Mouse (Mus musculus): ENCODE measurements at regions not wholly inside any gene's neighbourhood (a gene's known extent, or its start where the extent isn't known, plus 50 kb on each side); places are given as distances from the start of the nearest gene placed in this dataset.
"Not testable (repeated sequence)": the region's sequence is repeated elsewhere in the genome, so short reads cannot be mapped to it uniquely, and the experiment has no call there.

GRCm38 (mm10) chr3:18746898-18747297 is 798.7 kb downstream of the Cypt12 start:
- H3K9me3 ChIP-seq (ENCODE audit: control insufficient read depth, low read depth, low read length): no peaks in the 10 kb centered on the region
- H3K36me3 ChIP-seq (ENCODE audit: control insufficient read depth, insufficient read depth, low read length): no peaks in the 10 kb centered on the region
- 73% methylated on average over 2 of the region's 2 CpGs for WGBS
- no peak overlapping the region for H3K4me2 ChIP-seq (replicated peaks; ENCODE audit: low read depth, low read length)
- H3K4me1 ChIP-seq (ENCODE audit: control insufficient read depth, insufficient read depth, low read length): no peaks in the 10 kb centered on the region
- H3K27ac ChIP-seq (ENCODE audit: low read length): no peak overlapping the region
- no peak overlapping the region for H3K4me3 ChIP-seq (ENCODE audit: low read depth, low read length)
- no peak overlapping the region for H3K9ac ChIP-seq (replicated peaks; ENCODE audit: low read depth, low read length)
- H3K27me3 ChIP-seq (ENCODE audit: control insufficient read depth, insufficient read depth, low read length): no peaks in the 10 kb centered on the region
- ATAC-seq (ENCODE audit: insufficient number of reproducible peaks, insufficient read depth, low FRiP score, low read depth): no peak

- ATAC-seq (ENCODE audit: insufficient number of reproducible peaks, insufficient read depth, low FRiP score, low read depth): no peak
- WGBS: 81% methylated on average over 6 of the region's 6 CpGs
- Histone ChIP-seq H3K9me3 (ENCODE audit: control insufficient read depth, low read depth, low read length) (no peaks in the 10 kb centered on the region), H3K4me2 (replicated peaks; ENCODE audit: low read depth, low read length) (no peak overlapping the region), H3K4me3 (ENCODE audit: low read depth, low read length) (no peak overlapping the region), H3K9ac (replicated peaks; ENCODE audit: low read depth, low read length) (no peak overlapping the region), H3K27me3 (ENCODE audit: control insufficient read depth, insufficient read depth, low read length) (no peaks in the 10 kb centered on the region), H3K27ac (ENCODE audit: low read length) (no peak overlapping the region), H3K36me3 (ENCODE audit: control insufficient read depth, insufficient read depth, low read length) (no peaks in the 10 kb centered on the region), H3K4me1 (ENCODE audit: control insufficient read depth, insufficient read depth, low read length) (no peaks in the 10 kb centered on the region)
Measured at GRCm38 (mm10) chr3:18751660-18752259, 803.5 kb downstream of the Cypt12 start.

GRCm38 (mm10) chr3:18764301-18765078 is 816.3 kb downstream of the Cypt12 start:
- H3K27ac ChIP-seq (ENCODE audit: low read length): no peak overlapping the region
- H3K4me3 ChIP-seq (ENCODE audit: low read depth, low read length): no peak overlapping the region
- H3K27me3 ChIP-seq (ENCODE audit: control insufficient read depth, insufficient read depth, low read length): no peaks in the 10 kb centered on the region
- H3K9me3 ChIP-seq (ENCODE audit: control insufficient read depth, low read depth, low read length): no peaks in the 10 kb centered on the region
- no peak overlapping the region for H3K9ac ChIP-seq (replicated peaks; ENCODE audit: low read depth, low read length)
- no peaks in the 10 kb centered on the region for H3K36me3 ChIP-seq (ENCODE audit: control insufficient read depth, insufficient read depth, low read length)
- no peaks in the 10 kb centered on the region for H3K4me1 ChIP-seq (ENCODE audit: control insufficient read depth, insufficient read depth, low read length)
- no peak overlapping the region for H3K4me2 ChIP-seq (replicated peaks; ENCODE audit: low read depth, low read length)
- no peak for ATAC-seq (ENCODE audit: insufficient number of reproducible peaks, insufficient read depth, low FRiP score, low read depth)
- WGBS: 89% methylated on average over 3 of the region's 3 CpGs

- no peak for ATAC-seq (ENCODE audit: insufficient number of reproducible peaks, insufficient read depth, low FRiP score, low read depth)
- H3K9me3 ChIP-seq (ENCODE audit: control insufficient read depth, low read depth, low read length): no peaks in the 10 kb centered on the region
- 69% methylated on average over 1 of the region's 1 CpGs for WGBS
- H3K27ac ChIP-seq (ENCODE audit: low read length): no peak overlapping the region
- no peaks in the 10 kb centered on the region for H3K4me1 ChIP-seq (ENCODE audit: control insufficient read depth, insufficient read depth, low read length)
- no peak overlapping the region for H3K4me2 ChIP-seq (replicated peaks; ENCODE audit: low read depth, low read length)
- H3K4me3 ChIP-seq (ENCODE audit: low read depth, low read length): no peak overlapping the region
- no peaks in the 10 kb centered on the region for H3K27me3 ChIP-seq (ENCODE audit: control insufficient read depth, insufficient read depth, low read length)
- no peaks in the 10 kb centered on the region for H3K36me3 ChIP-seq (ENCODE audit: control insufficient read depth, insufficient read depth, low read length)
- no peak overlapping the region for H3K9ac ChIP-seq (replicated peaks; ENCODE audit: low read depth, low read length)
Measured at GRCm38 (mm10) chr3:18778481-18778880, 830.3 kb downstream of the Cypt12 start.

- H3K4me3 ChIP-seq (ENCODE audit: low read depth, low read length): no peak overlapping the region
- H3K4me2 ChIP-seq (replicated peaks; ENCODE audit: low read depth, low read length): no peak overlapping the region
- no peaks in the 10 kb centered on the region for H3K27me3 ChIP-seq (ENCODE audit: control insufficient read depth, insufficient read depth, low read length)
- no peak for ATAC-seq (ENCODE audit: insufficient number of reproducible peaks, insufficient read depth, low FRiP score, low read depth)
- no peaks in the 10 kb centered on the region for H3K4me1 ChIP-seq (ENCODE audit: control insufficient read depth, insufficient read depth, low read length)
- no peaks in the 10 kb centered on the region for H3K9me3 ChIP-seq (ENCODE audit: control insufficient read depth, low read depth, low read length)
- no peaks in the 10 kb centered on the region for H3K36me3 ChIP-seq (ENCODE audit: control insufficient read depth, insufficient read depth, low read length)
- WGBS: 48% methylated on average over 8 of the region's 8 CpGs
- no peak overlapping the region for H3K27ac ChIP-seq (ENCODE audit: low read length)
- no peak overlapping the region for H3K9ac ChIP-seq (replicated peaks; ENCODE audit: low read depth, low read length)
Measured at GRCm38 (mm10) chr3:18787531-18788176, 839.4 kb downstream of the Cypt12 start.

GRCm38 (mm10) chr3:18802794-18803193 is 825.7 kb downstream of the 1700064H15Rik start:
- no peak for ATAC-seq (ENCODE audit: insufficient number of reproducible peaks, insufficient read depth, low FRiP score, low read depth)
- no peaks in the 10 kb centered on the region for H3K36me3 ChIP-seq (ENCODE audit: control insufficient read depth, insufficient read depth, low read length)
- H3K27ac ChIP-seq (ENCODE audit: low read length): no peak overlapping the region
- no peaks in the 10 kb centered on the region for H3K4me1 ChIP-seq (ENCODE audit: control insufficient read depth, insufficient read depth, low read length)
- no peaks in the 10 kb centered on the region for H3K9me3 ChIP-seq (ENCODE audit: control insufficient read depth, low read depth, low read length)
- H3K27me3 ChIP-seq (ENCODE audit: control insufficient read depth, insufficient read depth, low read length): no peaks in the 10 kb centered on the region
- no peak overlapping the region for H3K9ac ChIP-seq (replicated peaks; ENCODE audit: low read depth, low read length)
- WGBS: 77% methylated on average over 3 of the region's 3 CpGs
- H3K4me2 ChIP-seq (replicated peaks; ENCODE audit: low read depth, low read length): no peak overlapping the region
- H3K4me3 ChIP-seq (ENCODE audit: low read depth, low read length): no peak overlapping the region

DNA sequence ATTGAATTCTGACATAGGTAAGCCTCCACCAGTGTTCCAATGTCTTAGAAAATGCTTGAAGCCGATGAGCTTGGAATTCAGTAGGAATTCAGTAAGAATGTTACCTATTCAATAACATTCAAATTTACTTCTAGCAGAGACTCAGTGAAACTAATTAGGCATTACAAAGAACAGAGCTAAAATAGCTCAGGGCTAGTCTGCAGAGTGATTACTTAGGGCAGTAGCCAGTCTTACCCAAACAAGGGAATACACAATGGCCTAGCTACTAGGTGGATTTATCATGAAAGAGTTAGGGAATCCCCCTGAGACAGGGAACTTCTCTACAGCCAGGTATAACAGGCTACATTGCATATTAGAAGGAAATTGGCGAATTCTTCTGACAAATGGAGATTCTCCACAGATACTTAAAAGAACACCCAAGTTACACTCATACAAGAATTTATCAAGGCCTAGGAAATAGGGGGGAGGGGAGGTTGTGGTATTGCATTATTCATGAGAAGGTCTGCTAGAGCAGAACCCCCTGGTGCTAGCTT is 799.6 kb downstream of the 1700064H15Rik start:
- not testable (repeated sequence) for H3K9me3 ChIP-seq (ENCODE audit: control insufficient read depth, low read depth, low read length); H3K27ac ChIP-seq (ENCODE audit: low read length); H3K36me3 ChIP-seq (ENCODE audit: control insufficient read depth, insufficient read depth, low read length); H3K9ac ChIP-seq (replicated peaks; ENCODE audit: low read depth, low read length); H3K27me3 ChIP-seq (ENCODE audit: control insufficient read depth, insufficient read depth, low read length); H3K4me2 ChIP-seq (replicated peaks; ENCODE audit: low read depth, low read length); ATAC-seq (ENCODE audit: insufficient number of reproducible peaks, insufficient read depth, low FRiP score, low read depth); H3K4me1 ChIP-seq (ENCODE audit: control insufficient read depth, insufficient read depth, low read length); H3K4me3 ChIP-seq (ENCODE audit: low read depth, low read length)
- WGBS: 39% methylated on average over 2 of the region's 2 CpGs

DNA sequence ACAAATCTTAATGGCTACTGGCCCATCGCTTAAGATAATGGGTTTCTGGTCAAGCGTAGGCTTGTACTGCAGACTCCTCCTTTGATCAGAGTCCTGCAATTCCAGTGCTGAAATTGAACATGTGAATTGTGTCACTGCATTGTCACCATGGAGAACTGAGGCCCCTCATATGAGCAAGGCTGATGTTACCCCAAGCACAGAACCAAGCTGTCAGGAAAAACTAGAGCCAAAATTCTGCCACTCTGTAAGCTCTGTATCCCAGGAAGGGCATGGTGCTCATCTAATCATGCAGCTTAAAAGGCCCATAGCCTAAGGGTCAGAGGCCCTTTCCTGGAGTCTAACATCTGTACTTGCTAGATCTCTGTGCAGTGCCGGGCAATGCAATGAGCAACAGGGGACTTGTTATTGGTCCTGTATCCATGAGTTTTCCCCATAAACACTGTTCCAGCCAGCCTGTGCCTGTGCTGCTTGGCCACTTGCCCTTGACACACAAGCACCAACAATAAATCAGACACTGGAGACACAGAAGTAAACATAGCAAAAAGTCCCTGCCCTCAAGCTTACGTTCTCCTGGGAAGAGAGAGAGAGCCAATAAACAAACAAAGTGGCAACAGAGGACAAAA is 760.2 kb downstream of the 1700064H15Rik start:
- no peak overlapping the region for H3K27ac ChIP-seq (ENCODE audit: low read length)
- H3K4me3 ChIP-seq (ENCODE audit: low read depth, low read length): no peak overlapping the region
- ATAC-seq (ENCODE audit: insufficient number of reproducible peaks, insufficient read depth, low FRiP score, low read depth): 0 out of 2 replicates have a peak, but pooled peaks have one; percentile 18
- 27% methylated on average over 4 of the region's 4 CpGs for WGBS
- H3K4me1 ChIP-seq (ENCODE audit: control insufficient read depth, insufficient read depth, low read length): 0 out of 2 replicates have a peak, but pooled peaks cover 3% of the 10 kb centered on the region
- no peaks in the 10 kb centered on the region for H3K36me3 ChIP-seq (ENCODE audit: control insufficient read depth, insufficient read depth, low read length)
- no peaks in the 10 kb centered on the region for H3K27me3 ChIP-seq (ENCODE audit: control insufficient read depth, insufficient read depth, low read length)
- no peak overlapping the region for H3K4me2 ChIP-seq (replicated peaks; ENCODE audit: low read depth, low read length)
- no peaks in the 10 kb centered on the region for H3K9me3 ChIP-seq (ENCODE audit: control insufficient read depth, low read depth, low read length)
- H3K9ac ChIP-seq (replicated peaks; ENCODE audit: low read depth, low read length): no peak overlapping the region

Data from stomach, embryonic 14.5 days (tissue).